Mouse (Mus musculus): ENCODE results near the gene Rnls.
A peak's percentile ranks its signal among the peaks of the same experiment; 100 is the strongest.

Gene Rnls

DNA sequence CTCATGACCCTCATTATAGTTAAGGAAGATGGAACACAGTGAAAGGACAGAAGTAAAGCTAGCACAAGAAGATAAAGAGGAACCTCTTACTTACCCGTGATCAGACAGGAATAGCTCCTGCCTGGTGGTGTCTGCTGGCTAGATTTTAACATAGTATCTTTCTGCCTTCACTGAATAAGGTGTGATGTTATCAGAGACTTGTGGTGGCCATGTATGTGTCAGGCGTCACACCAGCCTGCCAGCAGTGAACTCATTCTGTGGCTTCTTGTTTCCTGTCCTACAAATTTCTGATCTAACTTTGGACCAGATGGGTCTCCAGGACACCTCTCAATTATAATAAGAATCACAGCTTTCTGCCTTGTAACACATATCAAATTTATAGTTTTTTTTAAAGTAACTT, 129.7 kb downstream of the Rnls start:
- DNase-seq (ENCODE audit: low spot score in 2 of 2): no peak

DNA sequence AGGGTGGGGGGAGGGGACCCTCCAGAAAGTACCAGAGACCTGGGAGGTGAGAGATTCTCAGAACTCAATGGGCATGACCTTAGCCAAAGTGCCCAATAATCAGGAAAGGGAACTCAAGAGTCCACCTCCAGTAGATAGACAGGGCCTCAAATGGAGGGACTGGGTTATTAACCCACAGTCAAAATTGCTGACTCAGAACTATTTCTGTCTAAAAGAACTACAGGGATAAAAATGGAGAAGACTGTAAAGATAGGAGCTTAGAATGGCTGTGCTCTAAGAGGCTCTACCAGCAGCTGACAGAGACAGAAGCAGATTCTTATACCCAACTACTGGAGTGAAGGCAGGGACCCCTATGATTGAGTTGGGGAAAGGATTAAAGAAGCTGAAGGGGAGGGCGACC, 132.9 kb downstream of the Rnls start:
- DNase-seq (ENCODE audit: low spot score in 2 of 2): no peak

DNA sequence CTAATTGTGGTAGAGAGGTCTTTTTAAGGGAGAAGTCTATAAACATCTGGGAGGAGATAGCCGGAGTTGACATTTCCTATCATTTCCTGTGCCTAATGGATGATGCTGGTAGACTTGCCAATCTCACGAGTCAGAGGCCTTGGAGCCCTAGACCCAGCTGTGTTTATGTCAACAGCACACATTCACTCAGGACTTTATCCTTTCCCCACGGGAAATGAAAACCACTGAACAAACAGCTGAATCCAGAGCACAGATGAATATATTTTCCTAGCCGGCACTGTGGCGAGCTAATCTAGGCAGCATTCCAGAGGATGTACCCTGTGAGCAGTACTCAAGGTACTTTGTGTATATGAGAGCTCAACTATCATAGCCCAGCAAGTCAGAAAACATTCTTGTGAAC, 138.2 kb downstream of the Rnls start:
- DNase-seq (ENCODE audit: low spot score in 2 of 2): no peak

DNA sequence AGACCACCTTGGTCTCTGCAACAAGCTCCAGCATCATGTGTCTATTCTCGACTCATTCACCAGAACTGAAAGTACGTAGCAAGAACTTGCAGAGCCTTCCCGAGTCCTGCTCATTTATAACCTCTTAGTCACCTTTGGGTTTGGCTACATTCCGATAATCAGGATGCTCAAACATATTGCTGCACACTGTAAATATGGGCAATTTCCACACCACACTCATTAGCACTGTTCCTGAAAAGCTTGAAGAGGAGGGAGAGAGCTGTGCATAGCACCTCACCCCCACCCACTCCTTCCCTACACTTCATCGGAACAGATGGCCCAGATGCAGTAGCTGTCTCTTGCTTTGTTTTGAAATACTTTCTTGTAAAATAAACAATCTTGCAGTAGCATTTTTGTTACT, 139.9 kb downstream of the Rnls start:
- DNase-seq (ENCODE audit: low spot score in 2 of 2): peak; percentile 61 to 63

DNA sequence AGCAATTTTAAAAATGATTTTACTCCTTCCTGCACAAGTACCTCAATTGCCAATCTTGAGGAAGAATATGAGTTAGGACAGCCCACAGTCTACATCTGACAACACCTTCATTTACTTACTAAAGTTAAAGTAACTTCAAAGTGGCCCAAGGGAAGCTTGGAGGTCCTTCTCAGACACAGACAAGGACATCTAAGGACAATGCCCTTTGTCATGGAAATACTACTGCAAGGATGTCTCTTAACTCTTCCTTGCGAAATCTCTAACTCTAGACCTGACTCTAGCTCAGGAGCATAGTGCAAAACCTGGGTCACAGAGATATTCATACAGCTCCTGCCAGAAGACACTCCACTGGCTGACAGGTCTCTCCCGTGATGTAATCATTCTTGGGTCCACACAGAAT, 147.9 kb downstream of the Rnls start:
- DNase-seq (ENCODE audit: low spot score in 2 of 2): no peak

DNA sequence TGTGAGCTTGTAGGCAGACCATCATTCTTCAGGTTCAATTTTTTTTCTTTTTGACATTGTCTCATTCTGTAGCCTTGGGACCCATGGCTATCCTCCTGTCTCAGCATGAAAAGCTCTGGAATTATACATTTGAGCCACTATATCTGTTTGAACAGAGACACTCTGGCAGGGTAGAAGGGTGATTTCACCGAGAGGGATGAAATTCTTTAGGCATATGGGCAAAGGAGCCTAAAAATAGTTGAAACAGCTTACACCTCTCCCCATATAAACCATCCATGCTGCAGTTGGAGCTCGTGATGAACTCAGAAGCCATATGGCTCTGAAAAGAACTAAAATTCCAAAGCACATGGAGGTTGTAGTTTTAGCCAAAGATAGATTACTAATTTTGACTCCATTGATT, 151.7 kb downstream of the Rnls start:
- peak; percentile 23 to 44 for DNase-seq (ENCODE audit: low spot score in 2 of 2)

DNA sequence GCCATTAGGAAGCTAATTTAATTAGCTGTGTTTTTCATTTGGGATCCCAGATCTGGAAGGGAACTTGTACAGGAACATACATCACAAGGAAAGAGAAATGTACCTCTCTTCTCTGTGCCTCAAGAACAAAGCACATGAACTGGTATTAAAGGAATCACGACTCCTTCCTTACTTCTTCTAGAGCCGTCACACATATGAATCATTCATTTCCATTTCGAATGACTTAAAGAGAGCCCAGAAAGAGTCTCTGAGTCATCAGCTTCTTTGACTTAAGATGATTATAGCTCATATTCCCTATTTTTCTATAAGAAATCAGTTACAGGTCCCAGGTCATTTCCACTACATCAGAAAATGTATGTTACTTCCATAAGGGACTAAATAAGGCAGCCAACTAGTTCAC, 159.2 kb downstream of the Rnls start:
- DNase-seq (ENCODE audit: low spot score in 2 of 2): no peak

DNA sequence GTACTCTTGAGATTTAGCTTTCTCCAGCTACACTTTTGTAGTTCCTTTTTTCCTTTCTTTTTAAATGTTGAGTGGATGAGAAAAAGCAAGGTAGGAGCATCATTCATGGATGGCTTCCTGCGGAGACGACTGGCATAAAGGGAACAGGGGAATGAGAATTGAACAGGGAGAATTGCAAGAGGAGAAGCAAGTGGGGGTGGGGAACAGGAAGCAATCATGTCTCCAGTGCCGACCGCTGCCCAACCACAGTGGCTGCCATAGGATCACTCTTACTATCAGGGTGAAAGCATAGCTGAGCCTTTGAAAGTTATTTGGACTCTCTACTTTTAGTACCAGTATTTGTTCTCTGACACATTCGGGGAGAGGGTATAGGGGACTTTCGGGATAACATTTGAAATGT, 160.8 kb downstream of the Rnls start:
- DNase-seq (ENCODE audit: low spot score in 2 of 2): no peak

DNA sequence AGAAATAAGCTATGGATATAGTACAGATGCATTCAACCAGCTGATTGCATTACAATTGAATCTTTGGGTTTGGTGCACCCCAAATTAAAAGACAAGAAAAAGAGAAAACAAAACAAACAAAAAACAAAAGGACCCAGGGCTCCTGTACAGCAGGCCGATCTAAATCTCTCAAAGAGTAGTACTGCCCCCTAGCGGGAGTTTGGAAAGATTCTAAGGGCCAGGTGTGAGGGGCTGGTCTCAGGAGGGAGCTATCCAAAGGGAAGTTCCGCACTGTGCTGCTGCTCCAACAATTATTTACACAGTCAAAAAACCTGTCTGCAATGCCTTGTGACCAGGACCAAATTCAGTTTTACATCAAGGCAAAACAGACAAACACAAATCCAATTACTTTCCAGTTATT, 165.1 kb downstream of the Rnls start:
- peak; percentile 59 to 82 for DNase-seq (ENCODE audit: low spot score in 2 of 2)

DNA sequence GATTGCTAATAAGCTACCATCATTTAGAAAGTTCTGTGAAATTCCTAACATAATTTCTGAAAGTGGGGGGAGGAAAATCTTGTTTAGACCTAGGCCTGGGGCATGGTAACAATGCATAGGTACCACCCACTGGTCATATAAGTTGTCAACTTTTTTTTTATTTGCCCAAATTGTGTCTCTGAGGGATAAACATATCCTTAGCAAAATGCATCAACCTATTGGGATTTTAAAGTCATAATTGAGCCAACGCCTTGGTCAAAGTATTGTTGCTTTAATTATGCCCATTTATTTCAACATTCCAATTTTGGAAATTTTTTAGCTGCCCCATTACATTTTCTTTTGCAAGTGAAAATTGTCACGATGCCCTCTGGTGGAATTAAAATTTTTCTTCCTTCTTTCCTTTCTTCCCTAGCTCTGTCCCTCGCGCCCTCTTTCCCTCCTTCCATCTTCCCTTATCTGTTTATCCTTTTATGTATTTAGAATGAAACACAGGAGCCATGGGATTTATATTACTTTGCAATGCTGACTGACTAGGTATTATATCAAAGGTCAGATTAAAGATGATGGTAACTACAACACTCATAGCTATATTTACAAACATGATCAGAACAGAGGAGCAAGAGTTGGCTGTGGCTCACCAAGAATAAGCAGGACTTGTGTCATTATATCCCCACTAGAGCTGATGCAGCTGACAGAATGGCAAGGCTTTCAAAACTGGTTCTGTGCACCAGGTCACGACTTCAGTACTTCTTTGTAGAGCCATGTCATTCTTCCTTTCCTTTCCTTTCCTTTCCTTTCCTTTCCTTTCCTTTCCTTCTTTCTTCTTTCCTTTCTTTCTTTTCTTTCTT, 166.0 kb downstream of the Rnls start:
- no peak for DNase-seq (ENCODE audit: low spot score in 2 of 2)

DNA sequence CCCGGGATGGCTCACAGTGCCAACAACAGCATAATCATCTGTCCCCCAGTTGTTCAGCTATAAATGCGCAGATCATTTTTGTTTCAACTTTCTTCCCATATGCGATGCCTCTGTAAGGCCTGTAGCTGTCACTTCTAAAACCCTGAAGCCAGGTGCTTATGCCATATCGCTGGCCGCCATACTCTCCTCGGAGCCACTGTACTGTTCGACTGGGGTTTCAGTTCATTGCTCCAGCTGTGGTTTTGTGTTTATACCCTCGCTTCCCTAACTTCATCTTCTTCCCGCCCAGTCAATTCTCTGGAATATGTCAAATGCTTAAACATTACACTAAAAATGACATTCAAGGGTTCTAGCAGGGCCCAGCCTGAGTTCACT, 167.1 kb downstream of the Rnls start:
- no peak for DNase-seq (ENCODE audit: low spot score in 2 of 2)

DNA sequence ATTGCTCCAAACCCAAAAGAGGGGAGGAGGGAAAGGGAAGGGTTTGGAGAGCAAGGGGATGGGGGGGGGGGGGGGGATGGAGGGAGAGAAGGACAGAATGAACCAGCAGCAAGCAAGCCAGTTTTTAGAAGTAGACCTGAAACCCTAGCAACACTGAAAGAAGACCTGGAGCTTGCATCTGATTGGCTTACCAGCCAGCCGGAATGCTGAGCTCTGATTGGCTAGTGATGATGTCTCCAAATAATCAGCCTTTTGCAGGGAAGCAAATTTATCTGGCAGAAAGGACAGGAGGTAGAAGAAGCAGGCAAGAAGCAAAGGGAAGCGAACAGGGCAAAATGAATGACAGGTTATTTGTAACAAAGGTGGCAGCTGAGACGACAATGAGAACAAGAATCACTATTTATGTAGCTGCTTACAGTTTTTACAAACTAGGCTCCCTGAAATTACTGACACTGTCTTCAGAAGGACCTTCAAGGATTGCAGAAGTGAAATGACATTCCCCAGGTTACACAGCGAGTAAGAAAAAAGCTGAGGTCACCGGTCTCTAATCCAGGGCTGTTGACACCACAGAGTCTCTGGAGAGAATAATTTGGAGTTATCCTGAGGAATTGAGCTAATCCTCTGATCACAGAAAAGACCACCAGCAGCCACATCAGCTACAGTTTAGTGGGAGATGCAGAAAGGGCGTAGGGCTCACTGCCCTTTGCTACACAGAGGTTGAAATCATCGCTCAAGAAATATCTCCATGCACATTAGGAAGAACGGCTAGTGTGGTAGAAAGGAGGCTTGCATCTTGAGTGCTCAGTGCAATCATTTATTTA, 167.7 kb downstream of the Rnls start:
- peak; percentile 80 to 90 for DNase-seq (ENCODE audit: low spot score in 2 of 2)

DNA sequence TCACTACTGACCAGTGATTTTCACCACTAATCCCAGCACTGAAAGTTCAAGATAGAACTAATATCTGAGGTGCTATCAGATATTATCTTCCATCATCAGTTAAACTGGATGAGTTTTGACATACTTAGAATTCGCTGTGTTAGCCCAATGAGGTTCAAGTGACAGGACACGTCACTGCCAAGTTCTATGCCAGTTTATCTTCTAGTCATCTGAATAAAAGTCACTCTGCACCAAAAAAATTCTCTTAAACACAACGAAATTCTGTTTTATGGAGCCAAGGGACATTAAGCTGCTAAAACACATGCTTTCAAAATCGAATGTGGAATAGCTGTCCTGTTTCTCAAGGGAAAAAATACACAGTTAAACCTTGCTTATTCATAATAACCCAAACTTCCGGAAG, 168.3 kb downstream of the Rnls start:
- peak in 1 of 2 experiments; percentile 11 for DNase-seq (ENCODE audit: low spot score in 2 of 2)

DNA sequence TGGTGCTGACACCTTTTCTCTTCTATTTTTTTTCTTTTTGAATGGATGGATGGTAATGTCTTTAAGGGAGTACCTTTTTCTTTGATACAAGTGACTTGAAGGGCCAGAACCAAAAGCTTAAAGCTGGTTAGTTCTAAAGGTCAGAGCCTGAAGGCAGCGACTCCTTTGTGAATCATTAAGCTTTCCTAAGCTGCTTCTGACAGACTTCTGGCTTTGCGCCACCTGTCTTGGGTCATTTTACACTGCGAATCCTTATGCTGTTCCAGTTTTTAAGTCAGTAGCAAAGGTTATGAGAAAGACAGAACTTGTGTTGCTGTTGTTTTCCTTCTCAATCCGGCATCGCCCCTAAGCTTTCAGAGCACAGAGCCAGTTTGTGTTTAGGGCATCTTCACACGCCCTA, 168.8 kb downstream of the Rnls start:
- DNase-seq (ENCODE audit: low spot score in 2 of 2): no peak

DNA sequence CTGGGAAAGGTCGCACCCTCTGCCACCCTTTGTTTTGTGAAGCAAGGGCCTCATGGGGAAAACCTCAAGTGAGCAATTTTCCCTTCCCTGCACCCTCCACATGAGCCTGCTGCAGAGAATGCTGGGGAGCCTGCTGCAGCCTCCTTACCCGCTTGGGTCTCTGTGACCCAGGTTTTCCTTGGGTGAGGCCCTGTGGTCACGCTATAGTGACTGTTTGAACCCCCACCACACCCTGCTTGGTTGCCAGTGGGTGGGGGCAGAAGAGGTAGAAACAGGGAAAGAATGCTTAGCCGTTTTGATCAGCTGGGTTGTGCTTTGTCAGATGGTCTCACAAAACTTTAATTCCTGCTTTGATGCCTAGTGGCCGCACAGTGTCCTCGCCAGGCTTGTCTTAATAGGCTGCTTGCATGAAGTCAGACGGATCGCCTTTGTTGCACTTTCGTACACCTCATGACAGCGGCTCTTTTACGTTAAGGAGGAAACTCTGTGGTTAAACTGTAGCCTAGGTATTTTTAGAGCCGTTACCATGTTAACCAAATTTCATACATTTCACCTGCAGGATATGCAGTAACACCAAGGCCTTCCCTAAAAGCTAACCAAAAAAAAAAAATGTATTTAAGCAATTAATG, 169.4 kb downstream of the Rnls start:
- no peak for DNase-seq (ENCODE audit: low spot score in 2 of 2)

DNA sequence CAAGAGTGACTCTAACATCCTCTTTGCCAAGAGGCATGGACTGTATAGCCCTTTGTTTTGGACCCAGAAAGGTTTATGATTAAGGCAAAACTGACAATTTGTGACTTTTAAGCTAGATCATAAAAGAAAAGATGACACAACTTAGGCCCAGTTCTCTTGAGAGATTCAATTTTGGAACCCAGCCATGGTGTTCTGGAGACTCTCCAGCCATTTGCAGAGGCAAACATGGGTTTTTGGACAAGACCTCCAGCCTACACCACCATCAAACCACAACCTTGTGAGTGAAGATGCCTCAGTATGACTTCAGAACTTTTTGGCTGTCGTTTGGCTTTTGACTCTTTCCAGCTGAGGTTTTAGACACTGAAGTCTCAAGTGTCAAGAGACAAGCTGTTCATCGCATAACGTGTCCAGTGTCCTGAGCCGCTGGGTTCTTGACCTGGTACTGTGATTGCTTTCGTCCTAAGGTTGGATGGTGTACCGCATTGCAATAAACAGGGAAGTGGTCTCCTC, 174.2 kb downstream of the Rnls start:
- no peak for DNase-seq (ENCODE audit: low spot score in 2 of 2)

DNA sequence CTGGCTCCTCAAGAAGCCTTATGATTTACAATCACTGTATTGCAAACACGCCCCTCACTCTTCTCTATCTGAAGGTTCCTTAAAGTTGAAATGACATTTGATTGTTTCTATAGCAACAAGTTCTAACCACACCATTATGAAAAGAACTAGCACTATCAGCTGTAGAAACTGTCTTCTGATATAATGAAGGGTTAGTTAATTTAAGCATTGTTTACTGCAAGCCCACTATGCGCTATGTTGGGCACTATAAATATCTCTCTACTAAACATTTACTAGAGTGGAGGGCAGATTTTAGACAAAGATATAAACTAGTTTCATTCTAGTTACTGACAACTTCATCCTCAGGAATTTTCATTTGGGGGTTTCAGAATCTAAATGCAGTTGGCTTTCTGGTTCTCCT, 182.4 kb downstream of the Rnls start:
- no peak for DNase-seq (ENCODE audit: low spot score in 2 of 2)

DNA sequence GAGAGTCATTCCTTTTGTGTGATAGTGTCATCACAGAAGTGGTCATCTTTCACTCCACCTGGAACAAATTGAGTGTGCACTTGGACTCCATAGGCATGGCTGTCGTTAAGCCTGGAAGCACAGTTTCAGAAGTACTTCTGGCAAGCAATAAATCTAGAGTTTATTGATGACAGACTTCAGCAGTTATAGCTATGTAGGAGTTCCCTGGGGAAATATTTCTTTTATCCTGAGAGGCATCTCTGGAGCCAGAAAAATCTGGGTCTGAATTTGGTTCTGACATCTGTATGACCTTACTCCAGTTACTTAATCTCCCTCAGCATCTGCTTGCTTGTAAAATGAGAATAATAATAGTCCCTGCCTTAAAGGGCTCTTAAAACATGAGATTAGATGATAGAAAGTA, 184.1 kb downstream of the Rnls start:
- DNase-seq (ENCODE audit: low spot score in 2 of 2): no peak

DNA sequence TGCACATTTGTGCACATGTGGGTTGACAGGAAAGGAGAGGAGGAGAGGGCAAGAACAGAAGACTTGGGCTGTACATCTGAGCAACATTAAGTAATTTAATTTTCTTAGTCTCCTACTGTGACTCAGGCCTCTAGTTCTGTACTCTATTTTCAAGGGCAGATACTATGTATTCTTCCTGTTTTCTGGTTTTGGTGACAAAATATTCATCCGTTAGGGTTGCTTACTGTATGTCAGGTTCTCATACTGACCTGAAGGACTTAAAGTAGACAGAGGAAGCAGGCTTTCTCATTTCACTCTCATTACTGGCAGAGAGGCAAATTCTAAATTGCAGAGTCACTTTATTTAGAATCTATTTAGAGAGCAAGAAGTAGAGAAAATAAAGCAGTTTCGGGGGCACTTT, 186.7 kb downstream of the Rnls start:
- no peak for DNase-seq (ENCODE audit: low spot score in 2 of 2)

DNA sequence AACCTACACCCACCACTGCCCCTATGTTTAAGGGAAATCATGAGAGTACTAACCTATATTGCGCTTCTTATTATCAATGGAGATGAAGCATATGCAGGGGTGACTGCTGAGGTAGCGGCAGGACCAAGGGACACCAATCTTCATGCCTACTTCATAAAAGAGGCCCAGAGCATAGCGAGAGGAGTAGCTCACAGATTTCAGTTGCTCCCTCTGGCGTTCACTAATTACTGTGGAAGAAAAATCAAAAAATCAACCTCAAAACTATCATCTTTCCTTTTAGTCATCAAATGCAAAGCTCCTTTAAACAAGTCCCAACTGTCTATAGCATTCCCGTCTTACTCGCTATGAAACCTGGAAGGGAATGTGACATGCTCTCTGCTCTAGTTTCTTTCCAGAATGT, 189.7 kb downstream of the Rnls start:
- no peak for DNase-seq (ENCODE audit: low spot score in 2 of 2)

DNA sequence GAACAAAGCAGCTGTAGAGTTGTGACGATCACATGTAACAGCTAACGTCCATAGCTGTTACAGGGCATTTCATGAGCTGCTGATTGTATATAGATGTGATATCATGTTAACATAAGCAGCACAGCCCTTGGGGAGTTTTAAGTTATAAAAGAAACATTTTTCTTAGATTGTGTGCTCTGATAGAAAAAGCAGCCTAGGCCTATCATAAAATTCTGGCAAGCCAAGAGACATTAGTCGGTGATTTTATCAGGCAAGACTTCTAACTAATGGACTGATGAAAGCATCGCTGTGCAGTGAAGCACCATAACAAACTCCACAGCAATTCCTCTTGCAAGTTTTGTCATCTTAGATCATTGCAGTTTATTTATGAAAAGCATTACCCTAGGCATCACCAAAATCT, 190.9 kb downstream of the Rnls start:
- no peak for DNase-seq (ENCODE audit: low spot score in 2 of 2)

DNA sequence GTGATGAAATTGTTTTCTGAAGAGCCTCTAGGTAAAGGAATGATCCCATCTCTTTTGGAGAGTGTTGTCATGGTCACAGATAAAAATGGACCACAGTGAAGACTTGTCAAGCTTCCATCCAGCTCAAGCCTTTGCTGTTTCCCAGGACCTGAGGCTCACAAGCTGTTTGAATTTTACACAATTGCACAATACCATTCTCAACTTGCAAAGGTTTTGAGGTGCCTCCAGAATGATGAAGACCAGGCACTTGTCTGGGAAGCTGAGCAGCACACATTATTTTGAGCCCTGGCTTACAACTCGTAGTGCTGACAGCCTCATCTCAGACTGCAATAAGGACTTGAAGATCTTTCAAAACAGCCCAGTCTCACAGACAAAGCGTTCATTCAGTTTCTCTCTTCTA, 200.0 kb downstream of the Rnls start:
- no peak for DNase-seq (ENCODE audit: low spot score in 2 of 2)

DNA sequence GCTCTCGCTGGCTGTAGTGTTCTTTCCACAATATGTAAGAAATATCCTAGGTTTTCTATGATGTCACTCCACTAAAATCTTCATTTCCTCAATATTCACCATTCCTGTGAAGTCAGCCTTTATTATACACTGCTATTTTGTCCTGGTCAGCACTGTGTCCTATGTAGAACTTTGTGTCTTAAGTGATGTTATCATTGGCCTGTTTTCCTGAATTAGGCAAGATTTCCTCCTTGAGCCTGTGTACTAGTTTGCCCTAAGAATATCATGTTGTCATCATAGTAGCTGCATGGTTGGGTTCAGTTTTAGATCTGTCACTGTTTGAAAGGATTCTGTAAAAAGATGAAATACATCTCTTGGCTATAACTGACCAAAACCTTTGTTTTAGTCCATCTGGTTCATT, 203.3 kb downstream of the Rnls start:
- DNase-seq (ENCODE audit: low spot score in 2 of 2): no peak

Data from right cerebral cortex, adult 2 months (tissue).